ENCODE assay signal across 8 mouse cellular contexts in the genomic region with DNA sequence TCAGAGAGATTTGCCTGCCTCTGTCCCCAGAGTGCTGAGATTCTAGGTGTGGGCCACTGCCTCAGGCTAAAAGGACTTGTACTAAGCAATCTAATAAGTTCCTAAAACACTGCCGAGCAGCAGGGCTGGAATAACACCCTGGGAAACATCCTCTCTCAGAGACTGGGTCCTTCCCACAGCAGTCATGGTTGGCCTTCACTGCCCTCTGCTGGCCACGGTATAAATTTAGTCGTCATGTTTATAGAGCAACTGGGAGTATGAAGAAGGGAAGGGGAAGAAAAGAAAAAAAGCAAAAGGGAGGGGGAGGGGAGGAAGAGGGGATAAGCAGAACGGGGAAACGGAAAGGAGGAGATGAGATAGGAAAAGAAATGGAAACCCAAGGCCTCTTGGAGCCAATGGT. TPM values are rescaled to one million over a fixed set of nuclear protein-coding genes. Genes with fewer than 3 reads are reported as not detected.
DNase-seq lines count a peak whose midpoint lies in the region; ATAC-seq and TF ChIP-seq lines count a peak whose summit lies in the region.
"Had no signal": no experiment of that assay in that cellular context is flagged by ENCODE, and none has a peak within 500 bp of the region (broad histone marks: within the 10 kb centered on the region; RNA-seq: fewer than 3 reads in every experiment).

No protein-coding gene starts in this region.

- H3K36me3 ChIP-seq in ES-E14 (ENCODE audit: control insufficient read depth, insufficient read depth, low read length, poor library complexity, severe bottlenecking) = no peaks in the 10 kb centered on the region
- H3K36me3 ChIP-seq: limb, embryonic 15.5 days had no signal

- DNase-seq in ES-E14 (ENCODE audit: low read depth, low spot score) = no peak
- DNase-seq in adrenal gland, postnatal 10 days = peak; percentile 82
- peak; percentile 59 for DNase-seq in embryo, embryonic 11.5 days (ENCODE audit: low read depth, low spot score)
- peak; percentile 53 to 61 for DNase-seq in heart, adult 9 months (ENCODE audit: low spot score in 2 of 2)
- peak; percentile 65 to 86 for DNase-seq in layer of hippocampus, postnatal 25 days (ENCODE audit: extremely low spot score in 1 of 2, low spot score in 1 of 2)
- DNase-seq in spleen, postnatal 36 days (ENCODE audit: low spot score in 2 of 2) = peak; percentile 34 to 43

- 0 out of 2 replicates have a peak, but pooled peaks have one; percentile 29 for ATAC-seq in megakaryocyte-erythroid progenitor cell, adult 5-6 weeks (replicated peaks; ENCODE audit: low FRiP score, low TSS enrichment, poor library complexity, severe bottlenecking)

- H3K4me1 ChIP-seq in ES-E14 (ENCODE audit: control insufficient read depth in 2 of 2, insufficient read depth in 2 of 2, low read length in 2 of 2, poor library complexity in 1 of 2) = peaks cover 0 to 3% of the 10 kb centered on the region in 2 experiments; a peak in 1 of 4 replicates

- no peak overlapping the region for H3K27ac ChIP-seq in ES-E14 (ENCODE audit: insufficient read depth, low read depth, low read length, poor library complexity, severe bottlenecking)
- H3K27ac ChIP-seq: limb, embryonic 15.5 days had no signal

- in situ Hi-C loops in ES-E14 (cut with MboI; ENCODE audit: low sequenced_read_pairs in 2 of 2, unreplicated experiment in 2 of 2) = loop anchor here (5.0 to 10.0 kb wide), 2 partner anchors 129 to 141 kb away; no protein-coding TSS in a partner anchor

- H3K9ac ChIP-seq in ES-E14 (ENCODE audit: insufficient read depth, low read depth, low read length, poor library complexity, severe bottlenecking) = no peak overlapping the region
- H3K9ac ChIP-seq: limb, embryonic 15.5 days had no signal

- H3K4me3 ChIP-seq in ES-E14 (ENCODE audit: insufficient read depth in 1 of 2, low read depth in 1 of 2, low read length in 2 of 2, poor library complexity in 1 of 2, severe bottlenecking in 1 of 2) = no peak overlapping the region
- H3K4me3 ChIP-seq: limb, embryonic 15.5 days had no signal

- no peaks in the 10 kb centered on the region for H3K9me3 ChIP-seq in ES-E14 (ENCODE audit: control insufficient read depth, insufficient read depth, low read depth, low read length)
- H3K9me3 ChIP-seq: limb, embryonic 15.5 days had no signal

TF ChIP-seq in ES-E14, 5 proteins besides CTCF, POLR2A, EP300 and RAD21:
- TF ChIP-seq ZC3H11A (IDR thresholded peaks at IDR 0.05; ENCODE audit: borderline replicate concordance, low read depth, low read length) = 0 out of 2 replicates have a peak, but pooled peaks have one; percentile 55
- no peak for TF ChIP-seq MAFK (IDR thresholded peaks at IDR 0.05; ENCODE audit: insufficient read depth, low read depth, low read length)

RNA-seq across cellular contexts. Expression of a gene that starts 5.3 kb away (rescaled TPM):
- total RNA-seq in ES-E14 (2012; rRNA removed) = 27.5 and 33.2 TPM in 2 replicates
- 10 to 100 TPM; 26.9 to 47.2 TPM for total RNA-seq in adrenal gland, postnatal 10 days (2021)
- total RNA-seq in layer of hippocampus, postnatal 25 days (2021) = 100 to 1,000 TPM; 211 to 245 TPM
- total RNA-seq in megakaryocyte-erythroid progenitor cell, adult 5-6 weeks (2014; fragmentation: Nextera tagmentation) = 48.5 and 56.1 TPM in 2 replicates
- 6.2 and 7.0 TPM in 2 replicates for total RNA-seq in megakaryocyte-erythroid progenitor cell, adult 5-6 weeks (2017)
